ENCODE assay signal across 8 mouse cellular contexts in genomic region chr5:101893820-101894515, GRCm38 (mm10).
A peak's percentile ranks its signal among the peaks of the same experiment; 100 is the strongest.
DNase-seq lines count a peak whose midpoint lies in the region; ATAC-seq and TF ChIP-seq lines count a peak whose summit lies in the region.

No protein-coding gene starts in this region.

- intact Hi-C loops in gastrocnemius, adult 2 months (cut with DNase I) = loop anchor here (2.0 kb wide), 1 partner anchor 181 kb away; no protein-coding TSS in a partner anchor

- TF ChIP-seq POLR2A in lung, adult 2 months (IDR thresholded peaks at IDR 0.05; ENCODE audit: borderline replicate concordance, extremely low read depth, low read depth, low read length) = no peak

- no peaks in the 10 kb centered on the region for H3K4me1 ChIP-seq in lung, adult 2 months (ENCODE audit: control insufficient read depth, insufficient read depth, low read length)

- no peak overlapping the region for H3K27ac ChIP-seq in gastrocnemius, adult 2 months

- 65% methylated on average over 13 of the region's 13 CpGs for WGBS in lung, adult 2 months

- DNase-seq in gastrocnemius, adult 2 months = no peak
- DNase-seq in gastrocnemius, postnatal 25 days = no peak
- DNase-seq in lung, adult 2 months = no peak
- DNase-seq in lung, adult 18-20 months = no peak
- peak; percentile 7 for DNase-seq in c-Kit-positive CD71-negative TER-119-negative erythroid progenitor cells, embryonic 14.5 days (ENCODE audit: low read depth)
- no peak for DNase-seq in thymus, adult 18-20 months
- DNase-seq in kidney, adult 18-20 months = no peak

- no peak overlapping the region for H3K4me3 ChIP-seq in gastrocnemius, adult 2 months
- H3K4me3 ChIP-seq in lung, adult 2 months (replicated peaks; ENCODE audit: extremely low read depth, low read depth, low read length) = no peak overlapping the region

- ATAC-seq in granulocyte monocyte progenitor cell, adult 5-6 weeks (replicated peaks; ENCODE audit: poor library complexity, severe bottlenecking) = peak; percentile 66

- peak; percentile 71 for TF ChIP-seq CTCF in gastrocnemius, adult 2 months (IDR thresholded peaks at IDR 0.05)
- TF ChIP-seq CTCF in lung, adult 2 months (IDR thresholded peaks at IDR 0.05; ENCODE audit: insufficient read depth, low read length) = peak; percentile 47
